Mouse (Mus musculus) midbrain, embryonic 11.5 days (tissue): ENCODE measurements around the gene Ldlrad3. TPM values are rescaled to one million over a fixed set of nuclear protein-coding genes. Genes with fewer than 3 reads are reported as not detected.

Experiments used
- ATAC-seq: fragments of 200-750 bp; cut with Nextera tagmentation; 2 replicates; pipeline ENCODE4 v1.8.0; 2017; ENCODE audit warnings: moderate TSS enrichment, moderate library complexity; ENCODE audit not compliant: low FRiP score
- DNase-seq: peaks from one replicate; pipeline ENCODE4 v3.0.0; 2015; ENCODE audit warnings: low spot score; ENCODE audit errors: missing footprints
- H3K27ac ChIP-seq: fragments of 300-500 bp; sonication (generic); 2 replicates; pipeline ENCODE4 v1.5.1; 2014; ENCODE audit warnings: low read depth, low read length
- H3K27me3 ChIP-seq: fragments of 300-500 bp; sonication (generic); 2 replicates; pipeline ENCODE4 v1.6.1; 2014; ENCODE audit warnings: mild to moderate bottlenecking, low read length, moderate library complexity, mixed read lengths; ENCODE audit not compliant: control insufficient read depth, insufficient read depth
- H3K36me3 ChIP-seq: fragments of 300-500 bp; sonication (generic); 2 replicates; pipeline ENCODE4 v1.6.1; 2014; ENCODE audit warnings: mild to moderate bottlenecking, low read length, moderate library complexity, mixed read lengths; ENCODE audit not compliant: control insufficient read depth, insufficient read depth
- H3K4me1 ChIP-seq: fragments of 300-500 bp; sonication (generic); 2 replicates; pipeline ENCODE4 v1.6.1; 2014; ENCODE audit warnings: low read length; ENCODE audit not compliant: control insufficient read depth, insufficient read depth
- H3K4me2 ChIP-seq: fragments of 300-500 bp; sonication (generic); 2 replicates; pipeline ENCODE4 v1.6.1; 2014; ENCODE audit warnings: mild to moderate bottlenecking, moderate library complexity
- H3K4me3 ChIP-seq: fragments of 300-500 bp; sonication (generic); 2 replicates; pipeline ENCODE4 v1.5.1; 2014; ENCODE audit warnings: low read depth, low read length
- H3K9ac ChIP-seq: fragments of 300-500 bp; sonication (generic); 2 replicates; pipeline ENCODE4 v1.6.1; 2014; ENCODE audit warnings: low read length
- H3K9me3 ChIP-seq: fragments of 300-500 bp; sonication (generic); 2 replicates; pipeline ENCODE4 v1.6.1; 2016; ENCODE audit warnings: low read length; ENCODE audit not compliant: control insufficient read depth
- WGBS: fragments of 180-500 bp; shearing (Covaris S2); extraction: QIAGEN DNeasy Blood & Tissue Kit; methylation state at CpG from one replicate; pipeline ENCODE4 v1.1.7; 2014; 5-methylcytosine and 5-hydroxymethylcytosine counted together
- polyA plus RNA-seq: library from polyadenylated mRNA; unstranded; fragments of >200 nt; fragmentation: Nextera tagmentation; extraction: Ambion mirVana; gene quantifications from 2 replicates; pipeline ENCODE4 v1.2.1, GENCODE M21; 2014

The Ldlrad3 gene
- polyA plus RNA-seq, 1 experiment from 2014 or later: 53.1 TPM

- Histone ChIP-seq H3K27me3 (no peaks in the 10 kb centered on the region), H3K36me3 (peaks cover 3% of the 10 kb centered on the region; the same call in 1 of the 2 replicates), H3K4me1 (peaks cover 34% of the 10 kb centered on the region), H3K9ac (no peak overlapping the region), H3K4me2 (no peak overlapping the region), H3K4me3 (no peak overlapping the region), H3K27ac (no peak overlapping the region), H3K9me3 (no peaks in the 10 kb centered on the region)
- WGBS: 44% methylated on average over 9 of the region's 9 CpGs
- DNase-seq: peak; percentile 87
- ATAC-seq: peak; percentile 7; the same call in 1 of the 2 replicates
Measured at GRCm38 (mm10) chr2:102116521-102117401, 69.4 kb downstream of the Ldlrad3 start.

- WGBS: 94% methylated on average over 3 of the region's 3 CpGs
- DNase-seq (no peak), ATAC-seq (no peak)
- Histone ChIP-seq H3K9ac (no peak overlapping the region), H3K4me2 (no peak overlapping the region), H3K27ac (no peak overlapping the region), H3K27me3 (no peaks in the 10 kb centered on the region), H3K4me3 (no peak overlapping the region), H3K36me3 (peaks cover 6% of the 10 kb centered on the region; the same call in 1 of the 2 replicates), H3K4me1 (peaks cover 20% of the 10 kb centered on the region), H3K9me3 (no peaks in the 10 kb centered on the region)
Measured at GRCm38 (mm10) chr2:102113801-102114200, 72.4 kb downstream of the Ldlrad3 start.

GRCm38 (mm10) chr2:102113323-102113722 lies 72.9 kb downstream of the Ldlrad3 start:
- Histone ChIP-seq H3K9me3 (no peaks in the 10 kb centered on the region), H3K4me2 (no peak overlapping the region), H3K27me3 (no peaks in the 10 kb centered on the region), H3K36me3 (peaks cover 6% of the 10 kb centered on the region; the same call in 1 of the 2 replicates), H3K27ac (no peak overlapping the region), H3K4me1 (peaks cover 20% of the 10 kb centered on the region), H3K9ac (no peak overlapping the region), H3K4me3 (no peak overlapping the region)
- DNase-seq: no peak
- 78% methylated on average over 12 of the region's 12 CpGs for WGBS
- no peak for ATAC-seq

GRCm38 (mm10) chr2:102111906-102112499 lies 74.2 kb downstream of the Ldlrad3 start:
- Histone ChIP-seq H3K4me2 (no peak overlapping the region), H3K27me3 (no peaks in the 10 kb centered on the region)
- DNase-seq: no peak

GRCm38 (mm10) chr2:102110306-102110705 lies 75.9 kb downstream of the Ldlrad3 start:
- no peak for ATAC-seq

More at GRCm38 (mm10) chr2:102111906-102112499, 74.2 kb downstream of the Ldlrad3 start:
- H3K27ac ChIP-seq: no peak overlapping the region
- no peak for ATAC-seq
- no peaks in the 10 kb centered on the region for H3K9me3 ChIP-seq
- peaks cover 6% of the 10 kb centered on the region; the same call in 1 of the 2 replicates for H3K36me3 ChIP-seq
- H3K4me3 ChIP-seq: no peak overlapping the region
- H3K9ac ChIP-seq: no peak overlapping the region
- WGBS: 88% methylated on average over 13 of the region's 13 CpGs
- H3K4me1 ChIP-seq: peaks cover 10% of the 10 kb centered on the region; the same call in 1 of the 2 replicates

GRCm38 (mm10) chr2:102107280-102107679 lies 78.9 kb downstream of the Ldlrad3 start:
- H3K36me3 ChIP-seq: 0 out of 2 replicates have a peak, but pooled peaks cover 3% of the 10 kb centered on the region
- ATAC-seq: no peak
- no peak for DNase-seq
- no peak overlapping the region for H3K4me2 ChIP-seq
- 71% methylated on average over 6 of the region's 6 CpGs for WGBS
- H3K9me3 ChIP-seq: no peaks in the 10 kb centered on the region
- H3K4me3 ChIP-seq: no peak overlapping the region
- H3K4me1 ChIP-seq: no peaks in the 10 kb centered on the region
- no peaks in the 10 kb centered on the region for H3K27me3 ChIP-seq
- H3K27ac ChIP-seq: no peak overlapping the region
- no peak overlapping the region for H3K9ac ChIP-seq

More at GRCm38 (mm10) chr2:102110306-102110705, 75.9 kb downstream of the Ldlrad3 start:
- DNase-seq: no peak
- no peak overlapping the region for H3K4me2 ChIP-seq
- WGBS: 92% methylated on average over 2 of the region's 2 CpGs
- H3K27ac ChIP-seq: no peak overlapping the region
- H3K4me1 ChIP-seq: no peaks in the 10 kb centered on the region
- H3K9ac ChIP-seq: no peak overlapping the region
- no peaks in the 10 kb centered on the region for H3K27me3 ChIP-seq
- H3K9me3 ChIP-seq: no peaks in the 10 kb centered on the region
- H3K36me3 ChIP-seq: peaks cover 6% of the 10 kb centered on the region; the same call in 1 of the 2 replicates
- H3K4me3 ChIP-seq: no peak overlapping the region

GRCm38 (mm10) chr2:102106728-102107127 lies 79.5 kb downstream of the Ldlrad3 start:
- Histone ChIP-seq H3K27ac (no peak overlapping the region), H3K4me3 (no peak overlapping the region), H3K27me3 (no peaks in the 10 kb centered on the region), H3K9ac (no peak overlapping the region), H3K9me3 (no peaks in the 10 kb centered on the region), H3K36me3 (0 out of 2 replicates have a peak, but pooled peaks cover 3% of the 10 kb centered on the region), H3K4me2 (no peak overlapping the region), H3K4me1 (no peaks in the 10 kb centered on the region)
- no peak for DNase-seq
- ATAC-seq: no peak
- 93% methylated on average over 6 of the region's 6 CpGs for WGBS

GRCm38 (mm10) chr2:102105454-102105853 lies 80.7 kb downstream of the Ldlrad3 start:
- no peak for ATAC-seq
- WGBS: 88% methylated on average over 2 of the region's 2 CpGs

GRCm38 (mm10) chr2:102103955-102104354 lies 82.2 kb downstream of the Ldlrad3 start:
- Histone ChIP-seq H3K27me3 (no peaks in the 10 kb centered on the region), H3K36me3 (no peaks in the 10 kb centered on the region), H3K9ac (no peak overlapping the region), H3K27ac (no peak overlapping the region), H3K4me2 (no peak overlapping the region), H3K9me3 (no peaks in the 10 kb centered on the region), H3K4me3 (no peak overlapping the region), H3K4me1 (no peaks in the 10 kb centered on the region)
- 92% methylated on average over 12 of the region's 12 CpGs for WGBS
- ATAC-seq: no peak
- no peak for DNase-seq

More at GRCm38 (mm10) chr2:102105454-102105853, 80.7 kb downstream of the Ldlrad3 start:
- Histone ChIP-seq H3K27ac (no peak overlapping the region), H3K9ac (no peak overlapping the region), H3K36me3 (0 out of 2 replicates have a peak, but pooled peaks cover 3% of the 10 kb centered on the region), H3K4me3 (no peak overlapping the region), H3K27me3 (no peaks in the 10 kb centered on the region), H3K4me2 (no peak overlapping the region), H3K4me1 (no peaks in the 10 kb centered on the region), H3K9me3 (no peaks in the 10 kb centered on the region)
- DNase-seq: no peak
